Mouse (Mus musculus) heart, adult 2 months (tissue): Measurements from ENCODE around the gene Arntl.

Experiments used
- CTCF ChIP-seq: fragments of 200-600 bp; IDR thresholded peaks from 2 replicates; pipeline ENCODE4 v1.8.1; 2022; ENCODE audit warnings: antibody characterized with exemption, mild to moderate bottlenecking, moderate library complexity
- EP300 ChIP-seq: fragments of 200-500 bp; IDR thresholded peaks from 2 replicates; pipeline ENCODE4 v1.6.1; 2011; ENCODE audit warnings: low read depth, low read length, control low read depth; ENCODE audit not compliant: insufficient read depth
- POLR2A ChIP-seq: fragments of 200-500 bp; IDR thresholded peaks from 2 replicates; pipeline ENCODE4 v1.6.1; 2011; ENCODE audit warnings: mild to moderate bottlenecking, low read depth, low read length, control low read depth; ENCODE audit not compliant: insufficient read depth

GRCm38 (mm10) chr7:113192714-113193365 is 14.4 kb upstream of the Arntl start:
- TF ChIP-seq EP300 (no peak), CTCF (no peak), POLR2A (no peak)
